Mouse (Mus musculus) hindbrain, embryonic 12.5 days (tissue): ENCODE data around the gene Nectin4. TPM values are rescaled to one million over a fixed set of nuclear protein-coding genes. Genes with fewer than 3 reads are reported as not detected.

Experiments used
- ATAC-seq: fragments of 200-750 bp; cut with Nextera tagmentation; 2 replicates; pipeline ENCODE4 v1.8.0; 2017; ENCODE audit warnings: moderate TSS enrichment; ENCODE audit not compliant: low FRiP score
- H3K27ac ChIP-seq: fragments of 300-500 bp; sonication (generic); 2 replicates; pipeline ENCODE4 v1.5.1; 2016; ENCODE audit warnings: mild to moderate bottlenecking
- H3K27me3 ChIP-seq: fragments of 300-500 bp; sonication (generic); 2 replicates; pipeline ENCODE4 v1.6.1; 2016; ENCODE audit warnings: mild to moderate bottlenecking
- H3K36me3 ChIP-seq: fragments of 300-500 bp; sonication (generic); 2 replicates; pipeline ENCODE4 v1.6.1; 2016; ENCODE audit warnings: mild to moderate bottlenecking
- H3K4me1 ChIP-seq: fragments of 300-500 bp; sonication (generic); 2 replicates; pipeline ENCODE4 v1.6.1; 2016
- H3K4me2 ChIP-seq: fragments of 300-500 bp; sonication (generic); replicated peaks from 2 replicates; pipeline ENCODE4 v1.6.1; 2016; ENCODE audit warnings: mild to moderate bottlenecking
- H3K4me3 ChIP-seq: fragments of 300-500 bp; sonication (generic); 2 replicates; pipeline ENCODE4 v1.5.1; 2016; ENCODE audit warnings: mild to moderate bottlenecking
- H3K9ac ChIP-seq: fragments of 300-500 bp; sonication (generic); 2 replicates; pipeline ENCODE4 v1.6.1; 2016; ENCODE audit warnings: mild to moderate bottlenecking, moderate library complexity
- H3K9me3 ChIP-seq: fragments of 300-500 bp; sonication (generic); replicated peaks from 2 replicates; pipeline ENCODE4 v1.6.1; 2016; ENCODE audit warnings: mild to moderate bottlenecking
- WGBS: fragments of 180-500 bp; shearing (Covaris S2); methylation state at CpG from one replicate; pipeline ENCODE4 v1.1.7; 2016; 5-methylcytosine and 5-hydroxymethylcytosine counted together
- polyA plus RNA-seq: library from polyadenylated mRNA; unstranded; fragments of >200 nt; fragmentation: Nextera tagmentation; extraction: Ambion mirVana; gene quantifications from 2 replicates; pipeline ENCODE4 v1.2.1, GENCODE M21; 2016

Nectin4 gene
- polyA plus RNA-seq, 1 experiment from 2014 or later, result 1.7 TPM

- Histone ChIP-seq H3K9me3 (no peaks in the 10 kb centered on the region), H3K27ac (no peak within 1 kb of the TSS), H3K9ac (no peak within 1 kb of the TSS), H3K4me1 (no peaks in the 10 kb centered on the region), H3K4me2 (no peak within 1 kb of the TSS), H3K4me3 (no peak within 1 kb of the TSS), H3K36me3 (no peaks in the 10 kb centered on the region), H3K27me3 (peaks cover under 1% of the 10 kb centered on the region; the same call in 1 of the 2 replicates)
- 84% methylated on average over 15 of the region's 15 CpGs for WGBS
- ATAC-seq, result no peak
Measured at GRCm38 (mm10) chr1:171388376-171389102, 18.6 kb downstream of the Nectin4 start, which contains the start of gene Arhgap30. Gene Arhgap30, plus strand, starts transcription at chr1:171388954.

DNA sequence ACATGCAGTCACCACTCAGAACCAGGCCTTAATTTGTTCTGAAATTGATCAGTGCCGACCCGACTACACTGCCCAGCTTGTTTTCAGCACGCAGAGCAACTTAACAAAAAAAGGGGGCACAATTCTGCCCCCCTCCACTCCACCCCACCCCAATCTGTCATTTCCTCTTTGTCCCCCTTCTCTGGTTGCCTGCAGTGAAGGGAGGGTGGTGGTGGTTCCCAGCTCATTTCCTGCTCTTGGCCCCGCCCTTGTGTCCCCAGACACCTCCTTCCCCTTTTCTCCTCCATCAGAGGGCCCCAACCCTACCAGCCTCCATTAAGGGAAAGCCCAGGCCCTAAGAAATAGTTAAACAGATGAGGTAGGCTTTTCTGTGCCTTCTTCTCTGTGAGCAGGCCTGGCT, 20.2 kb downstream of the Nectin4 start:
- 79% methylated on average over 4 of the region's 4 CpGs for WGBS
- no peaks in the 10 kb centered on the region for H3K36me3 ChIP-seq
- ATAC-seq, result no peak
- no peaks in the 10 kb centered on the region for H3K27me3 ChIP-seq
- H3K4me1 ChIP-seq, result no peaks in the 10 kb centered on the region
- no peak overlapping the region for H3K4me3 ChIP-seq
- no peak overlapping the region for H3K27ac ChIP-seq
- H3K9me3 ChIP-seq, result no peaks in the 10 kb centered on the region
- no peak overlapping the region for H3K4me2 ChIP-seq
- H3K9ac ChIP-seq, result no peak overlapping the region

DNA sequence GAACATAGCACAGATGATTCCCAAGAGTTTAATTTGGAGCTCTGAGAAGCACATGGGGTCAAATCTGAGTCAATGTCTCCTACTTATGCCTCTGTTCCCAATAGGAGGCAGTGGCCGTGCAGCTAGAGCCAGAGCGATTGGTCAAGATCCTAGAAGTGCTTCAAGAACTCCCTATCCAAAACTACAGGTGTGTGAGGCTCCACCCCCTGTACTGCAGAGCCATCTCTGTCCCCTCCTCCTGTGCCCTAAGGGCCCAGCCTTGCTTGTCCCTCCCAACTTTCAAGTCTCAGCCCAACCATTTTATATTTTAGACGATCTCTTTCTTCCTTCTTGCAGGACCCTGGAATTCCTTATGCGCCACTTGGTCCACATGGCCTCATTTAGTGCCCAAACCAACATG, 31.9 kb downstream of the Nectin4 start:
- 86% methylated on average over 4 of the region's 4 CpGs for WGBS
- no peak overlapping the region for H3K4me2 ChIP-seq
- no peak for ATAC-seq

GRCm38 (mm10) chr1:171402991-171403390, 33.1 kb downstream of the Nectin4 start:
- Histone ChIP-seq H3K27me3 (peaks cover 16% of the 10 kb centered on the region), H3K9ac (no peak overlapping the region), H3K9me3 (no peaks in the 10 kb centered on the region), H3K4me1 (no peaks in the 10 kb centered on the region), H3K36me3 (no peaks in the 10 kb centered on the region), H3K4me2 (no peak overlapping the region), H3K27ac (no peak overlapping the region), H3K4me3 (no peak overlapping the region)
- 89% methylated on average over 9 of the region's 9 CpGs for WGBS
- ATAC-seq, result no peak

More for the DNA sequence above, 31.9 kb downstream of the Nectin4 start:
- peaks cover 9% of the 10 kb centered on the region for H3K27me3 ChIP-seq
- H3K4me1 ChIP-seq, result no peaks in the 10 kb centered on the region
- H3K9ac ChIP-seq, result no peak overlapping the region
- H3K4me3 ChIP-seq, result no peak overlapping the region
- no peaks in the 10 kb centered on the region for H3K36me3 ChIP-seq
- H3K9me3 ChIP-seq, result no peaks in the 10 kb centered on the region
- no peak overlapping the region for H3K27ac ChIP-seq

GRCm38 (mm10) chr1:171407263-171407662, 37.4 kb downstream of the Nectin4 start:
- Histone ChIP-seq H3K36me3 (no peaks in the 10 kb centered on the region), H3K27ac (no peak overlapping the region), H3K9ac (no peak overlapping the region), H3K4me1 (no peaks in the 10 kb centered on the region), H3K9me3 (no peaks in the 10 kb centered on the region), H3K4me3 (no peak overlapping the region), H3K27me3 (peaks cover 27% of the 10 kb centered on the region), H3K4me2 (no peak overlapping the region)
- 77% methylated on average over 5 of the region's 5 CpGs for WGBS
- ATAC-seq, result no peak

GRCm38 (mm10) chr1:171410231-171410630, 40.3 kb downstream of the Nectin4 start:
- Histone ChIP-seq H3K36me3 (peaks cover 2% of the 10 kb centered on the region), H3K9me3 (no peaks in the 10 kb centered on the region), H3K4me2 (no peak overlapping the region), H3K9ac (no peak overlapping the region), H3K27me3 (peaks cover 27% of the 10 kb centered on the region), H3K27ac (no peak overlapping the region), H3K4me3 (no peak overlapping the region), H3K4me1 (peaks cover 19% of the 10 kb centered on the region)
- ATAC-seq, result no peak
- 98% methylated on average over 1 of the region's 1 CpGs for WGBS

- Histone ChIP-seq H3K27ac (peak within 1 kb of the TSS; percentile 92), H3K27me3 (peaks cover 27% of the 10 kb centered on the region), H3K4me3 (peak within 1 kb of the TSS; percentile 98), H3K4me2 (peak within 1 kb of the TSS; percentile 55), H3K36me3 (peaks cover 10% of the 10 kb centered on the region), H3K4me1 (peaks cover 19% of the 10 kb centered on the region), H3K9ac (peak within 1 kb of the TSS; percentile 100), H3K9me3 (no peaks in the 10 kb centered on the region)
- WGBS, result under 1% methylated on average over 36 of the region's 36 CpGs
- peak; percentile 97 for ATAC-seq
Measured at GRCm38 (mm10) chr1:171410947-171411484, 41.1 kb downstream of the Nectin4 start, which contains the start of gene Usf1. Gene Usf1, plus strand, starts transcription at chr1:171411313.

- peak; percentile 81 for ATAC-seq
- H3K9ac ChIP-seq, result peak overlapping the region; percentile 100
- peak overlapping the region; percentile 98 for H3K4me3 ChIP-seq
- peak overlapping the region; percentile 55 for H3K4me2 ChIP-seq
- peak overlapping the region; percentile 92 for H3K27ac ChIP-seq
- H3K9me3 ChIP-seq, result no peaks in the 10 kb centered on the region
- peaks cover 22% of the 10 kb centered on the region for H3K27me3 ChIP-seq
- under 1% methylated on average over 39 of the region's 39 CpGs for WGBS
- peaks cover 19% of the 10 kb centered on the region for H3K4me1 ChIP-seq
- peaks cover 15% of the 10 kb centered on the region for H3K36me3 ChIP-seq
Measured at GRCm38 (mm10) chr1:171411492-171411941, 41.6 kb downstream of the Nectin4 start.

DNA sequence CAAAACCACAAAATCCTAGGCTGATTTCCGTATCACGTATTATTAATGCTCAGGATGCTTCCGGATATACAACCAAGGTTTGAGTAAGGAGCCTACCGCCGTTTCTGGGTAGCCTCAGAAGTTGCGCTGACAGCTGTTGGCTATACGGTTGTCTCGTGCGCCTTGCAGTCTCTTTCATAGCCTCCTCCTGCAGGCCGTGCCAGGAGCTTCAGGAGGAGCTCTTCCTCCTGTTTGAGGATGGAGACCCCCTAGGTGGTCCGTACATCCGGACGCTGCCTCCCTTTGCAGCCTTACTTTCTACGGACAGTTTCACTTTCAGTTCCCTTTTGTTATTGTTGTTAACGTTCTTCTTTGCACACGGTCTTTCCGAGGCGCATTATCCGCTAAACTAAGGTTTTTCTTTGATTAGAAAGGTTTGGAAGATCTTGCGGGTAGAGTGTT, 42.1 kb downstream of the Nectin4 start:
- H3K36me3 ChIP-seq, result peaks cover 20% of the 10 kb centered on the region
- H3K4me2 ChIP-seq, result peak overlapping the region; percentile 55
- no peaks in the 10 kb centered on the region for H3K9me3 ChIP-seq
- peaks cover 19% of the 10 kb centered on the region for H3K4me1 ChIP-seq
- peaks cover 21% of the 10 kb centered on the region for H3K27me3 ChIP-seq
- H3K9ac ChIP-seq, result peak overlapping the region; percentile 100
- peak; percentile 65 for ATAC-seq
- H3K4me3 ChIP-seq, result peak overlapping the region; percentile 98
- peak overlapping the region; percentile 92 for H3K27ac ChIP-seq
- WGBS, result under 1% methylated on average over 20 of the region's 20 CpGs

DNA sequence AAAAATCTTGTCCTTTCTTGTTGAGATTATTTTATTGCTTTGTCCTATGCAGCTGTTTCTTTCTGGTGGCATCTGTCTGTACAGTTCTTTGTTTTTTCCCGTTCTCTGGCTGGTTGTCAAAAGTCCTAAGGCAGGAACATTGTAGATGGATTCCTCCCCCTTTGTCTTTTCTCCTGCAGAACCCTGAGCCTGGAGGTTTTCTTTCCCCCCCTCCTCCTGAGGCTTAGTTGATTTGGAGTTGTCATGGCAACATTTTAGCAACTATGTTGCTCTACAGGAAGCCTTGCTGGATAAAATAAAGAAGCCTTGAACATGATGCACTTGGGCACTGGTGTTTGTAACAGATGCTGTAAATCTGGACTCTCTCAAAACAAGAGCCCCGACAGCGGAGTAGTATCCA, 42.5 kb downstream of the Nectin4 start:
- H3K36me3 ChIP-seq, result peaks cover 24% of the 10 kb centered on the region
- ATAC-seq, result no peak
- peak overlapping the region; percentile 98 for H3K4me3 ChIP-seq
- H3K27ac ChIP-seq, result peak overlapping the region; percentile 92
- H3K9me3 ChIP-seq, result no peaks in the 10 kb centered on the region
- H3K4me1 ChIP-seq, result peaks cover 19% of the 10 kb centered on the region
- H3K4me2 ChIP-seq, result peak overlapping the region; percentile 55
- 33% methylated on average over 3 of the region's 3 CpGs for WGBS
- peak overlapping the region; percentile 100 for H3K9ac ChIP-seq
- H3K27me3 ChIP-seq, result peaks cover 18% of the 10 kb centered on the region

GRCm38 (mm10) chr1:171413608-171414007, 43.7 kb downstream of the Nectin4 start:
- peaks cover 19% of the 10 kb centered on the region for H3K4me1 ChIP-seq
- no peak overlapping the region for H3K27ac ChIP-seq
- peaks cover 35% of the 10 kb centered on the region for H3K36me3 ChIP-seq
- H3K4me3 ChIP-seq, result peak overlapping the region; percentile 98; the same call in 1 of the 2 replicates
- no peaks in the 10 kb centered on the region for H3K9me3 ChIP-seq
- H3K27me3 ChIP-seq, result peaks cover 8% of the 10 kb centered on the region
- 77% methylated on average over 8 of the region's 8 CpGs for WGBS
- H3K9ac ChIP-seq, result no peak overlapping the region
- H3K4me2 ChIP-seq, result no peak overlapping the region
- no peak for ATAC-seq

- Histone ChIP-seq H3K9me3 (no peaks in the 10 kb centered on the region), H3K4me2 (no peak within 1 kb of the TSS), H3K27me3 (no peaks in the 10 kb centered on the region), H3K9ac (peak within 1 kb of the TSS; percentile 1; the same call in 1 of the 2 replicates), H3K36me3 (peaks cover 58% of the 10 kb centered on the region), H3K27ac (peak within 1 kb of the TSS; percentile 36; the same call in 1 of the 2 replicates), H3K4me3 (no peak within 1 kb of the TSS), H3K4me1 (peaks cover 14% of the 10 kb centered on the region)
- WGBS, result 90% methylated on average over 5 of the region's 5 CpGs
- ATAC-seq, result peak; percentile 2; the same call in 1 of the 2 replicates
Measured at GRCm38 (mm10) chr1:171418660-171419059, 48.8 kb downstream of the Nectin4 start, which contains the start of gene Tstd1. Gene Tstd1, plus strand, starts transcription at chr1:171418872.
